Mouse (Mus musculus) ES-E14 (cell line): Measurements from ENCODE around the gene Hhipl2.

Source experiments
- CHD2 ChIP-seq: IDR thresholded peaks from 2 replicates; pipeline ENCODE4 v1.6.1; 2014; ENCODE audit warnings: mild to moderate bottlenecking, low read depth, low read length, inconsistent platforms
- ZC3H11A ChIP-seq: IDR thresholded peaks from 2 replicates; pipeline ENCODE4 v1.6.1; 2012; ENCODE audit warnings: low read depth, mild to moderate bottlenecking, inconsistent platforms, low read length, borderline replicate concordance

- no peak for TF ChIP-seq ZC3H11A
- TF ChIP-seq CHD2 = no peak
Measured at GRCm38 (mm10) chr1:183378321-183378941, 39.6 kb upstream of the Hhipl2 start.
